Mouse (Mus musculus): ENCODE data around the gene Morn3. TPM values are rescaled to one million over a fixed set of nuclear protein-coding genes. Genes with fewer than 3 reads are reported as not detected.

The Morn3 gene
- polyA plus RNA-seq, 1 experiment from 2014 or later = 0.67 TPM

- Histone ChIP-seq H3K4me1 (replicated peaks) (peaks cover 5% of the 10 kb centered on the region; the same call in 1 of the 2 replicates), H3K36me3 (no peaks in the 10 kb centered on the region), H3K9me3 (no peaks in the 10 kb centered on the region), H3K4me2 (no peak overlapping the region), H3K4me3 (no peak overlapping the region), H3K27me3 (no peaks in the 10 kb centered on the region), H3K9ac (no peak overlapping the region), H3K27ac (replicated peaks) (no peak overlapping the region)
- 86% methylated on average over 18 of the region's 18 CpGs for WGBS
- ATAC-seq (ENCODE audit: low read depth) = no peak
These were observed 49.3 kb downstream of the Morn3 start for GRCm38 (mm10) chr5:122997205-122998204.

GRCm38 (mm10) chr5:122994910-122995309, 51.9 kb downstream of the Morn3 start:
- no peak for ATAC-seq (ENCODE audit: low read depth)
- Histone ChIP-seq H3K27me3 (no peaks in the 10 kb centered on the region), H3K27ac (replicated peaks) (no peak overlapping the region), H3K4me1 (replicated peaks) (peaks cover 24% of the 10 kb centered on the region), H3K4me3 (no peak overlapping the region), H3K4me2 (no peak overlapping the region), H3K9ac (no peak overlapping the region), H3K36me3 (no peaks in the 10 kb centered on the region), H3K9me3 (no peaks in the 10 kb centered on the region)
- 0% methylated on average over 1 of the region's 1 CpGs for WGBS

- Histone ChIP-seq H3K36me3 (no peaks in the 10 kb centered on the region), H3K4me1 (replicated peaks) (peaks cover 29% of the 10 kb centered on the region), H3K27me3 (no peaks in the 10 kb centered on the region), H3K9me3 (no peaks in the 10 kb centered on the region), H3K9ac (no peak overlapping the region), H3K4me2 (peak overlapping the region; percentile 33), H3K4me3 (no peak overlapping the region), H3K27ac (replicated peaks) (no peak overlapping the region)
- 9% methylated on average over 5 of the region's 5 CpGs for WGBS
- ATAC-seq (ENCODE audit: low read depth) = peak; percentile 75
These were observed 52.4 kb downstream of the Morn3 start for GRCm38 (mm10) chr5:122994303-122994846.

DNA sequence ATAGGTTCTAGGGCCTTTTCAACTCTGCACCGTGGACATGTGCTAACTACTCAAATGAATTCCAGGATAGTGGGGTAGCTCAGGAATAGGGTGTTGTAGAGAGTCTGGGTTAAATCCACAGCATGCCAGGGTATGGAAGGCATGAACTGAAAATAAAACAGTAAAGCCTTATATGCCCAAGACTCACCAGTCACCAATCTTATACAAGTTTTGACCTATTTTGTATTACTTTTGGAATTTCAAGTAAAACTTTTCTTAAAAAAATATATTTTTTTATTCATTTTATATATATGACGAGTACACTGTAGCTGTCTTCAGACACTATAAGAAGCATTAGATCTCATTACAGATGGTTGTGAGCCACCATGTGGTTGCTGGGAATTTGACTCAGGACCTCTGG, 53.0 kb downstream of the Morn3 start:
- Histone ChIP-seq H3K36me3 (no peaks in the 10 kb centered on the region), H3K9me3 (no peaks in the 10 kb centered on the region), H3K27me3 (no peaks in the 10 kb centered on the region), H3K9ac (no peak overlapping the region), H3K27ac (replicated peaks) (no peak overlapping the region), H3K4me2 (no peak overlapping the region), H3K4me1 (replicated peaks) (peaks cover 31% of the 10 kb centered on the region), H3K4me3 (no peak overlapping the region)
- ATAC-seq (ENCODE audit: low read depth) = no peak
- 56% methylated on average over 2 of the region's 2 CpGs for WGBS

DNA sequence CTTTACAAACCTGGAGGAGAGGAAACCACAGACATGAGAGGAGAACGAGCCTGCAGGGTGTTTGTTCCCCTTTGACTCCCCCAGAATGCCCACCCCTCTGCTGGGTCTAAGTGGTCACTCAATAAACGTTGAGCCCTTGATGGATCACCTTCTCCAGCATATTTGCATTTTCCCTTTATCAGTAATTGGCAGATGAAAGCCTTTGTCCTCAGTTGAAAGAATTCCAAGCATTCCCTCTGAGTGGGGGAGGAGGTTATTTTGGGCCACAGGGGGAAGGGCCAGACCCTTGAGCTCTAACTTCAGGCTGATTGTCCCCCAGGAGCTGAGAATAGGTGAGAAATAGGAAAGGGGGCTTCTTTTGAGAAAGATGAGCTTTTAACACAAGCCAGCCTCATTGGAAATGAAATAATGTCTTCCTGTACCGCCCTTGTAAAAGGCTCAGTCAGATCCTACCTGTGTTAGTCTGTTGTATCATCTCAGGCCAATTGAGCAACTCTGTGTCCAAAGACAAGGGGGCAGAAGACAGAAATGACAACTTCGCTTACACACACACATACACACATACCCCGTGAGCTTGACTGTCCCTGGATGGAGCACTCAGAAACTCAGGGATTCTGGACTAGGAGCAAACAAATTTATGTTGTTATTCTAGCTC, 55.3 kb downstream of the Morn3 start:
- 0 out of 2 replicates have a peak, but pooled peaks cover 3% of the 10 kb centered on the region for H3K27me3 ChIP-seq
- ATAC-seq (ENCODE audit: low read depth) = no peak
- H3K4me3 ChIP-seq = no peak overlapping the region
- peak overlapping the region; percentile 79 for H3K4me2 ChIP-seq
- 25% methylated on average over 5 of the region's 5 CpGs for WGBS
- no peaks in the 10 kb centered on the region for H3K36me3 ChIP-seq
- no peak overlapping the region for H3K27ac ChIP-seq (replicated peaks)
- peak overlapping the region; percentile 47 for H3K9ac ChIP-seq
- peaks cover 54% of the 10 kb centered on the region for H3K4me1 ChIP-seq (replicated peaks)
- H3K9me3 ChIP-seq = no peaks in the 10 kb centered on the region

DNA sequence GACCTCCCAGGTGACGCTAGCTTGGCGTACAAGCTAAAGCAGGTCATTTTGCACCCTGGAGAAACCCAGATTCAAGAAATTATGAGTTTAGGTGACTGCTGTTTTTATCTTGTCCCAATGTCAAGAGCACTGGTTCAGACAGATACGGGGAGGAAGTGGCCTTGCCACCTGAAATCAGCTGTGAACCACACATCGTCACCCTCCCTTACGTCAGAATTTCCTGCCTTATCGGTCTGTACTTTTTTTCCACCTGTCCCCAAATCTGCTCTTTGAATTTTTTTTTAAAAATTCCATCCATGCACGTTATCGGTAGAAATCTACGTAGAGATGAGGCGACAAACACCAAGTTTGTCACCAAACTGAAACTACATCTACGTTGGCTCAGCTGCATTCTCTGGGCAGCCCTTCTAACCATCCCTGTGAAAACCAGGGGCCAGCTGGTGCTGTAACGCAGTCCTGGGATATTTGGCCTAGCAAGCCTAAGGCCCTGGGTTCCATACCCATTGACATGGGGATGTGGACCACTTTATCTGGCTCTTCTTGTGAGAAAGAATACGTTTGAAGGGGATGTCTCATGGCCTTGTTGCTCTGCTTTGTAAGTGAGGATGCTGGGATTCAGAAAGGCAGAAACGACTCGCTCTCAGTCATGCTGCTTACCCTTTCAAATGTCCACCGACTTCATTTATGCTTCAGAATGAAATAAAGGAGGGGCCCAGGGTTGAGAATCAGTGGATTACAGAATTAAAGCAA, 56.2 kb downstream of the Morn3 start:
- Histone ChIP-seq H3K27ac (replicated peaks) (no peak overlapping the region; the same call in 1 of the 2 replicates), H3K9ac (peak overlapping the region; percentile 47), H3K4me2 (peak overlapping the region; percentile 79), H3K4me3 (peak overlapping the region; percentile 65), H3K9me3 (no peaks in the 10 kb centered on the region), H3K27me3 (0 out of 2 replicates have a peak, but pooled peaks cover 4% of the 10 kb centered on the region), H3K4me1 (replicated peaks) (peaks cover 62% of the 10 kb centered on the region), H3K36me3 (no peaks in the 10 kb centered on the region)
- WGBS = 10% methylated on average over 16 of the region's 16 CpGs
- no peak for ATAC-seq (ENCODE audit: low read depth)

DNA sequence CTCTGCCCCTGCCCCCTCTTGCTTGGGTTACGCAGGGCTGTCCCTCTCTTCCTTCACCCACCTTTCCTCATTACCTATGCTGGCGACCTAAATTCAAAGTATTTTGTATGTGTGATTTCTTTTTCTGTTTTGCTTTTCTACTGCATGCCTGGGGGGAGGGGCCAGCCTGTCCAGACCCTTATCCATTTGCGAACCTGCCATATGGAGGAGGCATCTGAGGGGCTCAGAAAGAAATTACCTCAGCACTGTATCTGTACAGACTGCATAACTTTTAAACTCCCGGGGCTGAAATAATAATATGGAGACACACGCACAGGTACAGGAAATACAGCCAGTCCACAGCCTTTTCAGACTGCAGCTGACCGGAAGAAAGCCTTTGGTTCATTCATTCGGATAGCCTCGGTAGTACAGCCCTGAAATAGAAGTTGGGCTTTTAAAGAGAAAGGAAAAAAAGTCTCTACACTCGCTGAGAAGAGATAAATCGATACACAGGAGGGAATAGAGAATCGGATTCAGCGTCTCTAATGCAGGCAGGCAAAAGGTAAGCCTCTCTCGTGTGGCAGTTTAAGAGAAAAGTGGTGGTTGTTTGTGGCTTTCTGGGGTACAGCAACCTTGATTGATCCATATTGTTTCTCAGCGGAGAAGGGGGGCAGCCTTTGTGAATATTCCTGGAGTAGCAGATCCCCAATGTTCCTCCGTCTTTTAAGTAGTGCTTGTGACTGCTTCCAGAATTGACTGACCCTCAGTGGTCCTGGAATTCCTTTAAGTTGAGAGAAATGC, 57.1 kb downstream of the Morn3 start, which contains the start of gene Kdm2b:
Kdm2b (minus strand) TSS at position 273 of the 780 bp plus-strand sequence.
- peaks cover 67% of the 10 kb centered on the region for H3K4me1 ChIP-seq (replicated peaks)
- no peaks in the 10 kb centered on the region for H3K9me3 ChIP-seq
- H3K4me3 ChIP-seq = peak within 1 kb of the TSS; percentile 65
- no peaks in the 10 kb centered on the region for H3K36me3 ChIP-seq
- peak within 1 kb of the TSS; percentile 79 for H3K9ac ChIP-seq
- 3% methylated on average over 15 of the region's 15 CpGs for WGBS
- ATAC-seq (ENCODE audit: low read depth) = peak; percentile 37
- peak within 1 kb of the TSS; percentile 85 for H3K27ac ChIP-seq (replicated peaks)
- H3K4me2 ChIP-seq = peak within 1 kb of the TSS; percentile 79
- H3K27me3 ChIP-seq = 0 out of 2 replicates have a peak, but pooled peaks cover 7% of the 10 kb centered on the region

- Histone ChIP-seq H3K9ac (peak overlapping the region; percentile 79), H3K27me3 (0 out of 2 replicates have a peak, but pooled peaks cover 7% of the 10 kb centered on the region), H3K9me3 (no peaks in the 10 kb centered on the region), H3K4me3 (peak overlapping the region; percentile 65), H3K4me1 (replicated peaks) (peaks cover 66% of the 10 kb centered on the region), H3K4me2 (peak overlapping the region; percentile 79), H3K36me3 (no peaks in the 10 kb centered on the region), H3K27ac (replicated peaks) (peak overlapping the region; percentile 85)
- under 1% methylated on average over 37 of the region's 39 CpGs for WGBS
- peak; percentile 79 for ATAC-seq (ENCODE audit: low read depth)
These were observed 57.8 kb downstream of the Morn3 start for GRCm38 (mm10) chr5:122989001-122989525.

DNA sequence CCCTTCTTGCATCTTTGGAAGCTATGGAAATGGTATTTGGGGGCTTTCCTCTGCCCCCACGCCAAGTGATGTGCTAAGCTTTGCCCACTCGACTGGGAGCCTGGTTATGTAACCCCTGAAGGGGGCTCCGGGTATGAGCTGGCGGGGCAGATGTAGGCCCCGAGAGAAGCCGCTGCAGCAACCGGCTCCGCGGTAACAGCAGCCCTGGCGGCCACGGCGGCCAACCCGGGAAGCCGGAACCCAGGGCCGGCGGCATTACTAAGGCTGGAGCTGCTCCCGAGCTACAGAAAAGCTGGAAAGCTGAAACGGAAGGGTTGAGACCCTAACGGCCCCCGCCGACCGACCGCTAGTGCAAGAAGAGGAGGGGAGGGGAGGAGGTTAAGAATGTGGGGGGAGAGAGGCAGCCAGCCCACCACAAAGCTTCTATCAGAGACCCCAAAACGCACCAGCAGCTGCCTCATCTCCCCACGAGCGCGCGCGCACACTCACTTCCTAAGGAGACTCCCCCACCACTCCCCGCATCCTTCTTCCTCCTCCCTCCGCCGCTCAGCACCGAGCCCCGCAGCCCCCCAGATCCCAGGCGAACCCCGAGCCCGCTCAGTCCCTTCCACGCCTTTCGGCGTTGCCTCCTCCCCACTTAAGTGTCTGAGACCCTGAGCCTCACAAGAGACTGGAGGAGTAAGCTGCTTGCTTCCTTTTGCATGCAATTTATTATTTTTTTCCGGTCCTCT, 58.6 kb downstream of the Morn3 start:
- no peaks in the 10 kb centered on the region for H3K9me3 ChIP-seq
- H3K4me3 ChIP-seq = peak overlapping the region; percentile 65
- H3K27ac ChIP-seq (replicated peaks) = peak overlapping the region; percentile 85
- H3K27me3 ChIP-seq = 0 out of 2 replicates have a peak, but pooled peaks cover 7% of the 10 kb centered on the region
- H3K4me2 ChIP-seq = peak overlapping the region; percentile 79
- no peaks in the 10 kb centered on the region for H3K36me3 ChIP-seq
- peak overlapping the region; percentile 79 for H3K9ac ChIP-seq
- H3K4me1 ChIP-seq (replicated peaks) = peaks cover 66% of the 10 kb centered on the region
- peak; percentile 21; the same call in 1 of the 2 replicates for ATAC-seq (ENCODE audit: low read depth)
- under 1% methylated on average over 41 of the region's 41 CpGs for WGBS

Measured in neural tube, embryonic 13.5 days (tissue).